Mouse (Mus musculus): ENCODE measurements at regions not wholly inside any gene's neighbourhood (a gene's known extent, or its start where the extent isn't known, plus 50 kb on each side); places are given as distances from the start of the nearest gene placed in this dataset.
A peak's percentile ranks its signal among the peaks of the same experiment; 100 is the strongest.

DNA sequence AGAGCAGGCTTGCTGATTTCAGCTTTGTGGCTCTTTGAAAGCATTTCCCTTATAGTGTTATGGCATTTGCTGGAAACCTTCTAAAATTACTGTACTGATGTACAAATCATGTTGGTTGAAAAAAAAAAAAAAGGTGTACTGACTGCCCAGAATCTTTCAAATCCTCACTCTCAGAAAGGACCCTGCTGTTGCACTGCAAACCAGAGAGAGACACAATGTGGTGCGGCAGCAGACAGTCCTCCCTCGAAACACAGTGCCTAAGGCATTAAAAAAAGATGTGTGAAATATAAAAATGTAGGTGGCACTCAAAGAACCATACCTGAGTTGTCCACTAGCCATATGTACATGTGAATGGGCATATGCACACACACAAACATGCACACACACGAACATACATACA lies 128.3 kb downstream of the Actr3 start:
- DNase-seq (ENCODE audit: low spot score in 2 of 2) = no peak

DNA sequence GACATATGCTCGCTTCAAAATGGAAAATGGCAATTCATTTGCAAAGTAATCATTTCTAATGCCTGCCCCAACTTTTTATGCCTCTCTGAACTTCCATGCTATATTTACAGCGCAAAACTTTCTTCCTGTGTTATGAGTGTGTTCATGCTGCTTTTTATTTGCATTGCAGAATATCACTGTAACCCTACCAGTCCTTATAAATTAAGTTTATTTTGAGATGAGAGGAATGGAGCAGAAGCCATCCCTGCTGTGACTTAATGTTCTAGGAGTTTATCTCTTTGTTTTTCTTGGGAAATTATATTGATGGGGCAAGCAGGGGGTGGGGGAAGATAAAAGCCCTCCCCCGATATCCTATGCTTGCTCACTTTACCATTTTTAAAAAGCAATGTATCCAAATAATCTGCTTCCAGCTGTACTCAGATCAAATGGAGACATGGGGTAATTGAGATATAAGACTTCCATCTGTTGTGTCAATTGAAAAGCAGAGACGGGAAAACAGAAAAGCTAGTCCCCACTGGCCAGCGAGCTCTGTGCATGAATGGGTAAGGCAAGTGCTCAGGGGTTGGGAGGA lies 136.9 kb downstream of the Actr3 start:
- DNase-seq (ENCODE audit: low spot score in 2 of 2) = no peak

DNA sequence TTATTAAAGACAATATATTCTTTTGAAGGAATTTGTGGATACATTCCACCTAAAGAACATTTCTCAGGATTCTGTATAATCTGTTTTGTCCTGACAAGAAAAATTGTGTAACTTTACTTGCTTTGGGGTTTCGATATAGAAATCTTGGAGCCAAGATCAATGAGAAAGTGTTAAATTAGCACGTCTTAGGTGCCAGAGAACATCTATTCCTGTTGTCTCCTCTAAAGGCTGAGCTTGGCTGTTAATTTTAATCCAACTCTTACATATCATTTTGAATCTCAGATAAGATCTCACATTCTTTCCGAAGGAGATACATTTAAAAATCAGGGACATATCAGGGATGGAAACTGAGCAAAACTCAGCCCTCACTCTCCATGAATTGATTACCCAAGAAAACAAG lies 139.9 kb downstream of the Actr3 start:
- no peak for DNase-seq (ENCODE audit: low spot score in 2 of 2)

DNA sequence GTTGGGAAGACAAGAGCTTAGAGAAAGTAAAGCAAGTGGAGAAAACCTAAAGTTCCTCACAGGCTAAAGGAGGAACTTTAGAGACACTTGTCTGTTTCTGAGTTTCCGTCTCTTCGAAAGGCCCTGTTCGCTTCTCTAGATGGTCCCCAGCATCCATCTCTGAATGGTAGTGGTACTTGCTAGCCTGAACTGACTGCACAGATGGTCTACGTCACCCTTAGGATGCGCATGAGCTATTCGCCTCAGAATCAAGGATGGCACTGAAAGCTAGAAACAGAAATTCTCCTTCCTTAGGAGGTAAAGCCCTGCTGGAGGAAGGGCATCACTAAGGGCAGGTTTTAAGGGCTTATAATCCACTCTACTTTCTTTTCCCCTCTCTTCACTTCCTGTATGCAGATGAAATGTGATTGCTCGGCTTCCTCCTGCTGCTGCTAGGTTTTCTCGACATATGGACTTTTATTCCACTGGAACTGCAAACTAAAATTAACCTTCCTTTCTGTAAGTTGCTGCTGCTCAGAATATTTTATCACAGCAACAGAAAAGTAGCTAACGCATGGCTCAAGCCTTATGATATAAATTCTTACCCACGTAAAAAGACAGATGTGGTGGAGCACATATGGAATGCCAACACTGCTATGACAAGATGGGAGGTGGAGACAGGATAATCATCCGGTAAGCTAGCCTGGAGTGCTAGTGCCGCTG lies 145.1 kb downstream of the Actr3 start:
- DNase-seq (ENCODE audit: low spot score in 2 of 2) = no peak

DNA sequence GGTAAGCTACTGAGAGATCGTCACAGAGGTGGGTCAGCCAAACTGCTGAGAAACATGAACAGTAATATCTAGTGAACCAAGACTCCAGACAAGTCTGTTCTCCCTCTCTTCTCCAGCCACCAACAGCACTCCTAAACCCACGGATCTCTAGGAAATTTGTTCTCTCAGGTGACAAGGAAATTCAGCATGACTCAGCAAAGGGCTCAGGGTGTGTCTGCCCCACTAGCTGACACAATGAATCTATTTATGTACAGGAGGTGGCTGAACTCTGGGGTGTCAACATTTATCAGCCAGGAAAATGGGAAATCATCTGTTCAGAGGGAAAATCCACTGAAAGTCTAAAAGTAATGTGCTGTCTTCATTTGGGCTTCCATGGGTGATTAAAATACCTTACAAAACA lies 149.2 kb downstream of the Actr3 start:
- DNase-seq (ENCODE audit: low spot score in 2 of 2) = no peak

DNA sequence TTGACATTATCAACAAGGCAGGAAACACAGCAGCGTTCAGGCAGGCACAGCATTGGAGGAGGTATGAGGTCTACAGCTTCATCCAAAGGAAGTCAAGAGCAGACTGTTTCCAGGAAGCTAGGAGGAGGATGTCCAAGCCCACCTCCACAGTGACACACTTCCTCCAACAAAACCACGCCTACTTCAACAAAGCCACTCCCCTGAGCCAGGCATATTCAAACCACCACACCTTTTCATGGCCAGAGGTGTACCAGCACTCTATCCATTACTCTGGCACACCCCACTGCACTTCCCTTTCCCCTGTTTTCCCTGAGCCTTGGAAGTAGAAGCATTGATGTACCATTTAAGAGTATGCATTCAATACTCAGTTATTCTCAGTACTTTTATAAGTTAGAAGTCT lies 150.8 kb downstream of the Actr3 start:
- no peak for DNase-seq (ENCODE audit: low spot score in 2 of 2)

DNA sequence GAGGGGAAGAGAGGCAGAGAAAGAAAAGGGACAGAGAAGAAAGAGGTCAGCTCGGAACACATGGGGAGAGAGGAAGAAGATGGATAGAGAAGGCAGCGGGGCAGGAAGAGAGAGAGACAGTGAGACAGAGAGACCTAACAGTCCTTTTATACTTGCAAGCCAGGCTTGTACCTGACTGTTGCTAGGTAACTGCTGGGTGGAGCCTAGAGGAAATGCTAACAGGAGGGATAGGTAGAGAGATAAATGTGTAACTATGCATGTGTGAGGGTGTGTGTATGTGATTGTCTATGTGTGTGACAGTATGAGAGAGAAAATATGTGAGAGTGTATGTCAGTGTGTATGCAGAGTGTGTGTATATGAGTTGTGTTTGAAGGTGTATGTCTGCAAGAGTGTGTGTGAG lies 161.8 kb downstream of the Actr3 start:
- DNase-seq (ENCODE audit: low spot score in 2 of 2) = no peak

DNA sequence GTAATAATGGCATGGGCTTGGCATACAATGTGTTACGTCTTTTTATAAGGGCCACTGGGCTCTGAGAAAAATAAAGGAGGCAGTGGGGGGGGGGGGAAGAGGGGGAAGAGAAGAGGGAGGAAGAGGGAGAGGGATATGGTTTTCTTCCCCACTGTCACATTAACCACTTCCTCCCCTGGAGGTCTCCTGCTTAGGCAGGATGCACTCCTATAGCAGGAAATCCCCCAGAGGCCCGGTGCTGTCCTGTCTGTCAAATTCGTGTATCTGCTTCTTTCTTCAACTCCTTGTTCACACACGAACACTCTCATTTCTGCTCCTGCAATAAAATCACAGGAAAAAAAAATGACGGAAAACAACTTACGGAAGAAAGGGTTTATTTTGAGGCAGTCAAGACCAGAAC lies 171.8 kb downstream of the Actr3 start:
- no peak for DNase-seq (ENCODE audit: low spot score in 2 of 2)

DNA sequence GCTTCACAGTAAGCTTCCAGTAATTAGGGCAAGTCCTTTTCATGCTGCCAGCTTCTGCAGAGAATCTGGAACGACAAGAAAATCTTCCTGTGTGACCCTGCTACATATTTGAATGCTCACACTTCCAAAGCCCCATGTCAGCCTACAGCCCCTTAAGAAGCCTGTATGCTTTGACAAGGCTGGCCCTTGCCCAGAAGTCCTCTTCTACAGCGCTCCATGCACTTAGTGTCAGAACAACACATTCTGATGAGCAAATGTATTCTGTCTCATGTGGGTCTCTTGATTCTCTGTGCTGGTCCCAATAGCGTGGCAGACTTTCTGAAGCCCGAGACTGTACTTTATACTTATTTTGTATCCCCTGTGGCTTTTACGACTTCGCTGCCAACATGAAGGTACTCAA lies 172.5 kb downstream of the Actr3 start:
- DNase-seq (ENCODE audit: low spot score in 2 of 2) = no peak

DNA sequence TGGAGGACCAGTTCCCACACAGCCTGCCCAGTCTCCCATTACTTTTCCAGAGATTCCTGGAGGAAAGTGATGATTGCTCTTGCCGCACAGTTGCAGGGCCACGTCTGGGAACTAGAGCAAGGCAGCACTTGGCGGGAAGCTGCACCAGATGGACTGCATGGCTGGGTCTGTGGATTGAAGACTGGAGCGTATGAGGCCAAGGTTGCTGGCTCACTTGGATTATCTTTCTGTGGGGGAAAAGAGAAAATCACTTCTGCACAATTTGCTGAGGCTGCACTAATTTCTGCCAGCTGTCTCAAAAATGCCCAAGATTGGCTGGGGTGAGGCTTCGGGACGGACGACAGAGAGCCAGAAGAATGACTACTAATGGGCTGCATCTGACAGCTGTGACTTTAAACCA lies 193.2 kb downstream of the Actr3 start:
- no peak for DNase-seq (ENCODE audit: low spot score in 2 of 2)

DNA sequence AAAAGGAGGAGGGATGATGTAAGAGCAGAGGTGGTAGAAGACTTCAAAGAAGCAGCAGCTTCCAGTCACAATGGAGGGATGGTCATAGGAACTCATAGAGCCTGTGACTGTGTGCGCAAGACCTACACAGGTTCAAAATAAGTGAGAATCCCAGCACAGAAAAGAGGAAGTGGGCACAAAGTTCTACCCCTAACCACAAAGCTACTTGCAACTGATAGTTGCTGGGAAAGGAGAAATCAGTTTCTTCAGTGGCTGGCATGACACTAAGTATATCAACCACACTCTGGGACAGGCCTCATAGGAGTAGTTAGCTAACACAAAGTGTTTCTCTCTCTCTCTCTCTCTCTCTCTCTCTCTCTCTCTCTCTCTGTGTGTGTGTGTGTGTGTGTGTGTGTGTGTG lies 193.8 kb downstream of the Actr3 start:
- DNase-seq (ENCODE audit: low spot score in 2 of 2) = no peak

DNA sequence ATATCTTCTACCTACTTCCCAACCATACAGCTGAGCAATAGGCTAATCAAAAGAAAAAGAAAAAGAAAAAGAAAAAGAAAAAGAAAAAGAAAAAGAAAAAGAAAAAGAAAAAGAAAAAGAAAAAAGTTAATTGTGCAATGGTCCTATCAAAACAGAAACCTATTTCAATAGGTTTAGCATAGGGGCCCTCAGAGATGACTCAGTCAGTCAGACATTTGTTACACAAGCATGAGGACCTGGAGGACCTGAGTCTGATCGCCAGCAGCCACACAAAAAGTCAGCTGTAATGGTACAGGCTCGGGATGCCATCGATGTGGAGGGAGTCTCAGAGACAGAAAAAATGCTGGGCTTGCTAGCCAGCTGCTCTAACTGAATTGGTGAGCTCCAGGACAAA lies 197.9 kb downstream of the Actr3 start:
- no peak for DNase-seq (ENCODE audit: low spot score in 2 of 2)

DNA sequence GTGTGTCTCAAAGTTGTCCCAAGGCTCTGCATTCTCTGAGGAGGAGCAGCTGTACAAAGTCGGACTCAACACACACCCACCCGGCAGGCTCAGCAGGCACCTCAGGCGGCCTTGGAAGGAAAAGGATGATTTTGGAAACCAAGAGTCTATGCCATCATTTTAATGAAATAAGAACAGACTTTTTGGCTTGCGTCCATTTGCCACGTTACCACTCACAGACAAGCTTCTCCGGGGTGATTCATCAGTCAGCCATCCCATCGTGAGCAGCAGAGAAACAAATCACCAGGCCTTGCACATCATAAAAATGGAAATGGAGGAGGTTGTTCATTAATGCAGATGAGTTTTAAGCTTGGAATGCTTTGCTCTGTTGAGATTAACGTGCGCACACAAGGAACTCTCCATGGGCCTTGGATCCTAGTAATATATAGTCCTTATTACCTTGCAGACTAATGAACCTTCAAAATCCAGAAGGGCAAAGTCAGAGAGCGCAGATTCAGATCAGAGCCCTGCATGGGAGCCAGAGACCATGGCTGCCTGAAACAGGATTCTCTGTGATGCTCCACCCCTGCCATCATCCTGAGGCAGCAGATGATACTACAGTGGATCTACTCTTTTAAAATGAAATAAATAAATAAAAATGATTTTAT lies 198.5 kb downstream of the Actr3 start:
- DNase-seq (ENCODE audit: low spot score in 2 of 2) = peak; percentile 77

DNA sequence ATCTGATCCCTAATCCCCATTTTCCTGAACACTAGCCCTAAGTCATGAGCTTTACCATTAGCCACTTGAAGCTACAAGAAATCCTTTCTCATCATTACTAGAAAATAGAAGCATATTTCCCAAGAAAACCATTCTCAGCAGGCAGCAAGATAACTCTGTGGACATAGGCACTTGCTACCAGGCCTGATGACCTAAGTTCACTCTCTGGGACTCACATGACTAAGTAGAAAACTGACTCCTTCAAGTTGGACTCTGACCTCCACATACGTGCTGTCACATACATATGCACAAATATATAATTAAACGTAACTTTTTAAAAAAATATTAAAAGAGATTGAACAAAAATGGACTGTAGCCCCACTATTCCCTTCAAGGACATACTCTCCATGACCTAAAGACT lies 200.8 kb downstream of the Actr3 start:
- DNase-seq (ENCODE audit: low spot score in 2 of 2) = no peak

DNA sequence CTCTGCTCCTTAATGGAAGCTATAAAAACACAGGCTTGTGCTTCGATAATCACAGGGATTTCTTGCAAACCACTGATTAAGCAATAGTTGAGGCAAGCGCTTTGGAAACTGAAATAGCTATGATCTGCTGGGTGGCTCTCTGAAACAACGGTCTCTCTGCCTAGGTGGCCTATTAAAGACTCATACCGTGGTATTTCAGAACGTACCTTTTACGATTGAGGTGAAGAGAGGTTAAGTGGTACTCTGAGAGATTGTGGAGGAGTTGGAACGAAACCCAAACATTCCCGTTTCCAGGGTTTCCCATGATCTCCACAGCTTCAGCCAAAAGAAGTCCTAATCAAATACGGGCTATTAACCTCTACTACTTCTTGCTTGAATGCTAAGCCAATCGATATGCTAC lies 212.2 kb downstream of the Actr3 start:
- no peak for DNase-seq (ENCODE audit: low spot score in 2 of 2)

DNA sequence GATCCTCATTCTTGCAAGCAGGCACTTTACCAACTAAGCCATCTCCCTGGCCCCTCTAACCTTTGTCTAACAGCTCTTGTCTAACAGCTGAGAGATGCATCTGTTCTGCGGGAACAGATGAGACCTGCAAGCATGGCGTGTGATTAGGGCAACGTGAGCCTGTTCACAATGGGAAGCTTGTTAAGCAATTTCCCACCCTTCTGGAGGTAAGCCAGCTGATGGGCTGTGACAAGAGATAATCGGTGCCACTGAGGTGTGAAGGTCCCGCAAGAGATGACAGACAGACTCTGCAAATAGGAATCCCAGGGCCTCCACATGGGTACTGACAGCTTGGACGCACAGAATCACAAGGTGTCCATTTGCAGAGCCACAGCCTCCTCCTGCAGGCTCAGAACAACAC lies 219.3 kb downstream of the Actr3 start:
- DNase-seq (ENCODE audit: low spot score in 2 of 2) = no peak

DNA sequence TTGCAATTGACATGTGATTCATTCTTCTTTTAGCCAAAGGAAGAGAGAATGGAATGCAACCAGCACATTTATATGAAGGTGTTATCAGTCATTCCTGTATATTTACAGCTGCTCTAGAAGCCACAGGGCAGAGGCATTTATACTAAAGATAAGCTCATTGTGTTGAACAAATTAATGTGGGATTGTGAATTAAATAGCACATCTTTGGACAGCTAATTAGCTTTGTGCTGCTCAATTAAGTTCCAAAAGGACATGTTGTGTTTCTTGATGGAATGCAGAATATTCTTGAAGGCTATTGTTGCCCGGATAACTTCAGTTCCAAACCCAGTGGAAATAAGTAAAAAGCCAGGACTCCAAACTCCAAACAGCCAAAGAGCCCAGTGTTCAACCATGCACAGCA lies 248.4 kb downstream of the Actr3 start:
- DNase-seq (ENCODE audit: low spot score in 2 of 2) = no peak

DNA sequence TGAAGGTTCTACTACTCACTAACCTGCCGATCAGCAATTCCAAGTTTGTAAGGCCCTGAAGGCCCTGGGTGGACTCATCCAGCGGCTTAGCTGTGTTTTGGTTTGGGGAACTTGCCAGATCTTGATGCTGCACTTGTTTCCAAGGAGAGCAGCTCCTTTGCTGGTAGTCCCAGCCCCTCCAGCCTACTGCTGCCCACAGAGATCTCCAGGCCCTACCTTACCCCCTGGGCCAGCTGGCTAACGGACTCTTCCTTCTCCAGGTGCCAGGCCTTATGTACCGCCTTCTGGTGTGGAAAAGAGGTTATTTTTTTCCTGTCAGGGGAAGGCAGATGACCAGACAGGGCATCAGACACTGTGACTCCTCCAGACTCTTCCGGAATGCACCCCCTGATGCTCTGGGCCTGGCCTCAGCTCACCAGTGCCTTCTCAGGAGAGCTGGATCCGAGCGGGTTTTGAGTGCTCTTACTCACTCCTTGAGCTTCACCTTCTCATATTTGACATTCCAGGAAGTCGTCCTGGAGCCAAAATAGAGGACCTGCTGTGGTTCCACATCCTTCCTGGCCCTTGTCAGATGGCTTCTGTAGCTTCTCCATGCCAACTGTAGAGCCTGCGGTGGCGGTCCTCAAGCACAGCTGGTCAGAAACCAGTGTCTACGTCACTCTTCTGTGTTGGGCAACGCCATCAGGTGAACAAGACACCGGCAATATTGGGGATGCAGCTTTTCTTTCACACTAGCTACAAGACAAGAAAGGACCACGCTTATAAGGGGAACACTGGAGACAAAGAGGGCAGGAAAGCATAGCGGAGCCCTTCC lies 259.2 kb downstream of the Actr3 start:
- no peak for DNase-seq (ENCODE audit: low spot score in 2 of 2)

DNA sequence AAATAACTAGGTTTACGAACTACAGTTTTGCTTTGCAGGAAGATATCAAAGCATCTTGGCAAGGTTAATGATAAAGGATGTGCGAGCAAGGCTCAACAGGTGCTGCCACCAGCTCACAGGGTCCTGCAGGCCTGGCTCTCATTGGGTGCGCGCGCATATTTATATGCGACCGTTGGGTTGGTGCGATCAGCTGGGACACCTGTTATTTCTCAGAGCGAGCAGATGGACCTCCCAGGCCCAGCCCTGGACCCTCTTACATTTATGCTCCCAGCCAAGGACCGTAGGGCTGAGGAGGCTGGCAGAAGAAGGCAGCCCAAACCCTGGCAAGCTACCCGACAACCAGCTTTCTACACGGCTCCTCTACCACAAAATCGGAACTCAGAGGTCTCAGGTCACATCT lies 260.8 kb downstream of the Actr3 start:
- no peak for DNase-seq (ENCODE audit: low spot score in 2 of 2)

DNA sequence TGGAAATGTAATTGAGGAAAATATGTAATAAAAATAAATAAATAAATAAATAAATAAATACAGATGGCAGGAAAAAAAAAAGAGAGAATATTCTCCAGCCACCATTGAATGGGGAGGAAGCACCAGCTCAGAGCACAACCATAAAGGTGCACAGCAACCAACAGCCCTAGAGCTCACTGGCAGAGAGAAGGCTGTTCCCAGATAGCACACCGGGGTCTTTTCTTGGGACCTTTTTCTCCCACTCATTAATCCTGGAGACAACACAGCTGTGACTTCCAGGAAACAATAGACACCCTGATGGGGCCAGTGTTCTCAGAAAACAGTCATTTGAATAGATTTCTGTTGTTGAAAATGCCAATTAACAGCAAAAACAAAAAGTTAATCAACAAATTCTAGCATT lies 263.1 kb downstream of the Actr3 start:
- DNase-seq (ENCODE audit: low spot score in 2 of 2) = no peak

DNA sequence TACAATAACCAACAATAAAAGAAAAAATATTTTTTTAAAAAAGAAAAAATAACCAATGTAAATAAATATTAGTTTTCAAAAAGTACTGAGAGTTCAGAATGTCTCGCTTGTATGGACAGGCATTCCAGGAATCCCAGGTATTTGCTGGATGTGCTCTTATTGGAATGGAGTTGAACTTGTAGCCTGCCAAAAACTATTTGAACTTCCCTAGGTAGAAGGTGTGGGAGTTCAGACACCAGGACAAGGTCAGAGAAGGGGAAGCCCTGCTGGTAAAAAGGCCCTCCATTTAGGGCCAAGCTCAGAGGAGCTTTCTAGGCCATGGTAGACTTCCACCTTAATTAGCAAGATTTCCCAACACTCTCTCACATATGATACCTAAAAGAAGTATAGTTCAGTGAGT lies 270.3 kb downstream of the Actr3 start:
- no peak for DNase-seq (ENCODE audit: low spot score in 2 of 2)

DNA sequence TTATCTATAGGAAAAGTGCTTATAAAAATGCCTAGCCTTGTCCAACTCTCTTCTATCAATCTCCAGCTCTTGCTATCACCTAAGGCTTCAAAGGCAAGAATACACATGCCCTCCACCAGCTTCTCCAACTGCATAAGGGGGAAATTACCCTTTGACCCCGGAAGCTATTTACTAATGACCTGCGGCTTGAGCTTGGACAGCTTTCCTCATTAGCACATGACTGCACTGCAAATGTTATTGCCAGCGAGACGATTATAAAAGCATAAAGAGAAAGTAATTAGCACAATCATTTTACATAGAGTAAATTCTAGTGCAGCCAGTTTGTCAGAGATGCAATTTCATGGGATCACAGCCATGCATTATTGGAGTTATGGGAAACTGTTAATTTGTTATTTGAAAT lies 277.0 kb downstream of the Actr3 start:
- no peak for DNase-seq (ENCODE audit: low spot score in 2 of 2)
